Mouse (Mus musculus): Measurements from ENCODE around the gene Def8.
A peak's percentile ranks its signal among the peaks of the same experiment; 100 is the strongest.

GRCm38 (mm10) chr8:123422056-123422780, 1.1 kb upstream of the Def8 start:
- no peak for TF ChIP-seq POLR2A (IDR thresholded peaks at IDR 0.05; ENCODE audit: low read depth, low read length)
- peak; percentile 65; the same call in 1 of the 2 replicates for TF ChIP-seq CTCF (IDR thresholded peaks at IDR 0.05; ENCODE audit: extremely low read depth, insufficient read depth, insufficient read length, insufficient replicate concordance)

Data from spleen, adult 2 months (tissue).